Mouse (Mus musculus) hindbrain, embryonic 11.5 days (tissue): ENCODE measurements at regions not wholly inside any gene's neighbourhood (a gene's known extent, or its start where the extent isn't known, plus 50 kb on each side); places are given as distances from the start of the nearest gene placed in this dataset.

Source experiments
- ATAC-seq: fragments of 200-750 bp; cut with Nextera tagmentation; 2 replicates; pipeline ENCODE4 v1.8.0; 2017; ENCODE audit warnings: mild to moderate bottlenecking, moderate TSS enrichment, moderate library complexity; ENCODE audit not compliant: low FRiP score
- DNase-seq: peaks from one replicate; pipeline ENCODE4 v3.0.0-alpha.2; 2015; ENCODE audit warnings: low spot score
- H3K27ac ChIP-seq: fragments of 300-500 bp; sonication (generic); 2 replicates; pipeline ENCODE4 v1.5.1; 2014; ENCODE audit warnings: mild to moderate bottlenecking, low read depth, low read length
- H3K27me3 ChIP-seq: fragments of 300-500 bp; sonication (generic); 2 replicates; pipeline ENCODE4 v1.6.1; 2014; ENCODE audit warnings: mild to moderate bottlenecking, low read length, moderate library complexity, mixed read lengths; ENCODE audit not compliant: control insufficient read depth, insufficient read depth
- H3K36me3 ChIP-seq: fragments of 300-500 bp; sonication (generic); 2 replicates; pipeline ENCODE4 v1.6.1; 2014; ENCODE audit warnings: mild to moderate bottlenecking, low read length, moderate library complexity, mixed read lengths; ENCODE audit not compliant: control insufficient read depth, insufficient read depth
- H3K4me1 ChIP-seq: fragments of 300-500 bp; sonication (generic); replicated peaks from 2 replicates; pipeline ENCODE4 v1.6.1; 2014; ENCODE audit warnings: low read length, mixed read lengths; ENCODE audit not compliant: control insufficient read depth, insufficient read depth
- H3K4me2 ChIP-seq: fragments of 300-500 bp; sonication (generic); replicated peaks from 2 replicates; pipeline ENCODE4 v1.6.1; 2014; ENCODE audit warnings: mild to moderate bottlenecking, low read depth, low read length
- H3K4me3 ChIP-seq: fragments of 300-500 bp; sonication (generic); 2 replicates; pipeline ENCODE4 v1.5.1; 2014; ENCODE audit warnings: low read depth, low read length
- H3K9ac ChIP-seq: fragments of 300-500 bp; sonication (generic); 2 replicates; pipeline ENCODE4 v1.6.1; 2014; ENCODE audit warnings: low read depth, low read length
- H3K9me3 ChIP-seq: fragments of 300-500 bp; sonication (generic); 2 replicates; pipeline ENCODE4 v1.6.1; 2016; ENCODE audit warnings: low read length; ENCODE audit not compliant: control insufficient read depth
- WGBS: fragments of 180-500 bp; shearing (Covaris S2); extraction: QIAGEN DNeasy Blood & Tissue Kit; methylation state at CpG from one replicate; pipeline ENCODE4 v1.1.7; 2014; 5-methylcytosine and 5-hydroxymethylcytosine counted together

- H3K27me3 ChIP-seq: no peaks in the 10 kb centered on the region
- no peaks in the 10 kb centered on the region for H3K9me3 ChIP-seq
- no peak overlapping the region for H3K4me3 ChIP-seq
- peaks cover under 1% of the 10 kb centered on the region; the same call in 1 of the 2 replicates for H3K4me1 ChIP-seq
- no peak for DNase-seq
- no peak for ATAC-seq
- no peak overlapping the region for H3K9ac ChIP-seq
- H3K27ac ChIP-seq: no peak overlapping the region
- 70% methylated on average over 3 of the region's 3 CpGs for WGBS
- no peaks in the 10 kb centered on the region for H3K36me3 ChIP-seq
- no peak overlapping the region for H3K4me2 ChIP-seq
Observed at GRCm38 (mm10) chr13:44458744-44459143, 270.5 kb upstream of the Jarid2 start.

GRCm38 (mm10) chr13:44459148-44459547 is 270.1 kb upstream of the Jarid2 start:
- no peaks in the 10 kb centered on the region for H3K4me1 ChIP-seq
- H3K27me3 ChIP-seq: no peaks in the 10 kb centered on the region
- 43% methylated on average over 4 of the region's 4 CpGs for WGBS
- no peak overlapping the region for H3K9ac ChIP-seq
- no peak overlapping the region for H3K27ac ChIP-seq
- no peaks in the 10 kb centered on the region for H3K9me3 ChIP-seq
- H3K36me3 ChIP-seq: no peaks in the 10 kb centered on the region
- DNase-seq: no peak
- no peak overlapping the region for H3K4me2 ChIP-seq
- H3K4me3 ChIP-seq: no peak overlapping the region
- no peak for ATAC-seq

GRCm38 (mm10) chr13:44463675-44464074 is 265.6 kb upstream of the Jarid2 start:
- Histone ChIP-seq H3K4me2 (no peak overlapping the region), H3K9me3 (no peaks in the 10 kb centered on the region), H3K27ac (no peak overlapping the region), H3K9ac (no peak overlapping the region), H3K4me1 (no peaks in the 10 kb centered on the region), H3K4me3 (no peak overlapping the region), H3K36me3 (no peaks in the 10 kb centered on the region), H3K27me3 (no peaks in the 10 kb centered on the region)
- no peak for DNase-seq
- ATAC-seq: no peak
- WGBS: 93% methylated on average over 4 of the region's 4 CpGs

- DNase-seq (no peak), ATAC-seq (no peak)
- Histone ChIP-seq H3K4me1 (no peaks in the 10 kb centered on the region), H3K27me3 (no peaks in the 10 kb centered on the region), H3K27ac (no peak overlapping the region), H3K9ac (no peak overlapping the region), H3K4me2 (no peak overlapping the region), H3K9me3 (no peaks in the 10 kb centered on the region), H3K36me3 (no peaks in the 10 kb centered on the region), H3K4me3 (no peak overlapping the region)
- WGBS: 76% methylated on average over 7 of the region's 7 CpGs
Observed at GRCm38 (mm10) chr13:44465567-44465966, 263.7 kb upstream of the Jarid2 start.

- Histone ChIP-seq H3K4me3 (no peak overlapping the region), H3K27ac (no peak overlapping the region)
- no peak for DNase-seq
Observed at GRCm38 (mm10) chr13:44468963-44469674, 260.2 kb upstream of the Jarid2 start.

GRCm38 (mm10) chr13:44469675-44470074 is 259.6 kb upstream of the Jarid2 start:
- H3K9me3 ChIP-seq: no peaks in the 10 kb centered on the region
- no peak overlapping the region for H3K4me3 ChIP-seq
- no peak for DNase-seq
- no peaks in the 10 kb centered on the region for H3K27me3 ChIP-seq
- no peak overlapping the region for H3K4me2 ChIP-seq
- no peaks in the 10 kb centered on the region for H3K36me3 ChIP-seq
- ATAC-seq: no peak
- H3K4me1 ChIP-seq: no peaks in the 10 kb centered on the region
- H3K27ac ChIP-seq: no peak overlapping the region
- H3K9ac ChIP-seq: no peak overlapping the region
- WGBS: 88% methylated on average over 6 of the region's 6 CpGs

More at GRCm38 (mm10) chr13:44468963-44469674, 260.2 kb upstream of the Jarid2 start:
- Histone ChIP-seq H3K4me2 (no peak overlapping the region), H3K36me3 (no peaks in the 10 kb centered on the region), H3K9ac (no peak overlapping the region), H3K4me1 (no peaks in the 10 kb centered on the region), H3K9me3 (no peaks in the 10 kb centered on the region), H3K27me3 (no peaks in the 10 kb centered on the region)
- WGBS: 73% methylated on average over 14 of the region's 14 CpGs
- ATAC-seq: no peak

- Histone ChIP-seq H3K4me1 (no peaks in the 10 kb centered on the region), H3K36me3 (no peaks in the 10 kb centered on the region), H3K27ac (no peak overlapping the region), H3K4me2 (no peak overlapping the region), H3K4me3 (no peak overlapping the region), H3K9me3 (no peaks in the 10 kb centered on the region), H3K9ac (no peak overlapping the region), H3K27me3 (no peaks in the 10 kb centered on the region)
- no peak for ATAC-seq
- WGBS: 32% methylated on average over 6 of the region's 6 CpGs
- DNase-seq: no peak
Observed at GRCm38 (mm10) chr13:44473200-44473599, 256.1 kb upstream of the Jarid2 start.

- Histone ChIP-seq H3K9ac (no peak overlapping the region), H3K4me1 (no peaks in the 10 kb centered on the region), H3K4me2 (no peak overlapping the region), H3K4me3 (no peak overlapping the region), H3K27me3 (no peaks in the 10 kb centered on the region), H3K27ac (no peak overlapping the region), H3K36me3 (no peaks in the 10 kb centered on the region), H3K9me3 (no peaks in the 10 kb centered on the region)
- 71% methylated on average over 8 of the region's 8 CpGs for WGBS
- ATAC-seq: no peak
- no peak for DNase-seq
Observed at GRCm38 (mm10) chr13:44476901-44477300, 252.4 kb upstream of the Jarid2 start.

- Histone ChIP-seq H3K36me3 (no peaks in the 10 kb centered on the region), H3K4me3 (no peak overlapping the region), H3K27ac (no peak overlapping the region), H3K9ac (no peak overlapping the region), H3K4me2 (no peak overlapping the region), H3K9me3 (no peaks in the 10 kb centered on the region), H3K4me1 (no peaks in the 10 kb centered on the region), H3K27me3 (no peaks in the 10 kb centered on the region; the same call in 1 of the 2 replicates)
- WGBS: 92% methylated on average over 7 of the region's 7 CpGs
- ATAC-seq (no peak), DNase-seq (no peak)
Observed at GRCm38 (mm10) chr13:44480128-44480527, 249.1 kb upstream of the Jarid2 start.
